Comparison of ENCODE assay signal across 12 mouse cellular contexts in genomic region chr12:99442819-99443218, GRCm38 (mm10).
"Had no signal": no experiment of that assay in that cellular context is flagged by ENCODE, and none has a peak within 500 bp of the region (broad histone marks: within the 10 kb centered on the region; RNA-seq: fewer than 3 reads in every experiment).

No protein-coding gene starts in this region.

- DNase-seq: left cerebral cortex, postnatal 4 days; liver; liver, embryonic 13.5 days; liver, postnatal 0 days; lung, adult 18-20 months; lung, adult 2 months; lung, embryonic 14.5 days; lung, postnatal 10 days; lung, postnatal 14 days; lung, postnatal 36 days; lung, postnatal 4 days; midbrain, embryonic 14.5 days had no signal
